Mouse (Mus musculus) gastrocnemius, adult 2 months (tissue): Measurements from ENCODE around the gene Cd300ld3. TPM values are rescaled to one million over a fixed set of nuclear protein-coding genes. Genes with fewer than 3 reads are reported as not detected.

Source experiments
- DNase-seq: peaks from one replicate; pipeline ENCODE4 v3.0.0; 2022
- H3K27ac ChIP-seq: fragments of 200-600 bp; 2 replicates; pipeline ENCODE4 v1.8.1; 2022; ENCODE audit warnings: mild to moderate bottlenecking
- H3K4me3 ChIP-seq: fragments of 200-600 bp; 2 replicates; pipeline ENCODE4 v1.8.1; 2022; ENCODE audit warnings: mild to moderate bottlenecking, moderate library complexity
- CTCF ChIP-seq: fragments of 200-600 bp; IDR thresholded peaks from 2 replicates; pipeline ENCODE4 v1.8.1; 2022; ENCODE audit warnings: antibody characterized with exemption, mild to moderate bottlenecking, moderate library complexity
- intact Hi-C: fragments of 180-260 bp; cut with DNase I; formaldehyde crosslinking; loops from one replicate; pipeline ENCODE4 v1.15.1; 2025
- total RNA-seq, 2 experiments: library from RNA; stranded (reverse); gene quantifications; 2 replicates each; pipeline ENCODE4 v1.2.3; 2021

Cd300ld3 gene
- total RNA-seq, 2 experiments from 2014 or later = 2.0 TPM; not detected in 1

DNA sequence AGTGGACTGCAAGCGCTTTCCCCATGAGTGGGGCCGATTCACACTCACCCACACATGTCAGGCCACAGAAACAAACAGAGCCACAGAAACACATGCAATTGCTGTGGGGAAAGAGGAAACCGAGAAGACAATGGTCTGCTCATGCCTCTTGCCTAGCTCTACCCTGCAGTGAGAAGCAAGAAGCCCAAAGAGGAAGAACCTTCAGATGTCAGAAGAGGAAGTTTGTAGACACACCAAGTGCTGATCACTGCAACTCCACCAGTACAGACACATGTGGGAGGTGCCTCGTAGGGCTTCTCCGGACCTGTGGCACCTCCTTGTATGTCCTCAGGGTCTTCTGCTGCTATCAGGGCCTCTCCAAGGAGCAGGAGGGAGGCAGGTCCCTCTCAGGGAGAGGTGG lies 44.1 kb downstream of the Cd300ld3 start:
- intact Hi-C loops = no loop called here
- Histone ChIP-seq H3K4me3 (no peak overlapping the region), H3K27ac (no peak overlapping the region)
- TF ChIP-seq CTCF = no peak
- DNase-seq = no peak

DNA sequence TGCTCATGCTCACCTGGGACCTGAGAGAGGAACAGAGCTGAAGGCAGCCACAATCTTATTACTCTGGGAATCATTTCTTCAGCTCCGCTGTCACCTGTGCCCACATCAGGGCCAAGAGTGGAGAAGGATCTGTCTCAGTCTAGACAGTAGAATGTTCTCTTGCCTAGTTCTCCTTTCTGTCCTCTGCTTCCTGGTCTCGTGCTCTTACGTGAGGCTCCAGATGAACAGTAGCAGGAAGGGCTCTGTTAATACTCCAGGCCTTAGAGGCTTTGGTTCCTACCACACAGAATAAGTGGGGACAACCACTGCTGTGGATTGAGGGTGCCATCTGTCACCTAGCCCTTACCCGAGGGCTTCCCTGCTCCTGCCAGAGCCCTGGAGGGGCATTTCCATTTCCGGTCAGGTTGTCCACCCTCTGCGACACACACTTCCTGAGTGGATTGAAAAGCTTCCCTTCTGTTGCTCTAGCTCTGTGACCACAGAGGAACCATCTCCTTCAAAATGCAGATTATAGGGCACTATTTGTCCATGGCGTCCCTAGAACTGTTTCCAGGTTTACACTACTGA lies 46.7 kb downstream of the Cd300ld3 start, which contains the start of gene Cd300c2:
TSS of gene Cd300c2 (minus strand) at position 407 of the 567 bp plus-strand sequence.
- no peak for TF ChIP-seq CTCF
- no peak within 1 kb of the TSS for H3K4me3 ChIP-seq
- DNase-seq = no peak
- no peak within 1 kb of the TSS for H3K27ac ChIP-seq
- intact Hi-C loops = no loop called here

Other genes starting within 250 kb of the Cd300ld3 start
- gene Gpr142, start 249.5 kb downstream of the Cd300ld3 start, total RNA-seq = not detected
- gene Gprc5c, start 197.3 kb downstream of the Cd300ld3 start, total RNA-seq = 10 to 100 TPM; 45.4 to 82.1 TPM
- gene Cd300a, start 158.4 kb downstream of the Cd300ld3 start, total RNA-seq = under 1 TPM; 0.50 to 0.66 TPM
- gene Cd300lb, start 114.0 kb downstream of the Cd300ld3 start, total RNA-seq = under 1 TPM; 0.15 to 0.42 TPM
- not detected for gene Cd300c, start 79.3 kb downstream of the Cd300ld3 start, total RNA-seq
- gene Cd300ld, start 58.5 kb downstream of the Cd300ld3 start, total RNA-seq = under 1 TPM; 0.13 to 0.22 TPM
- under 1 TPM; 0.28 TPM for gene Cd300c2, start 46.5 kb downstream of the Cd300ld3 start, total RNA-seq
- not detected for gene Cd300ld2, start 32.2 kb downstream of the Cd300ld3 start, total RNA-seq
- under 1 TPM; 0.73 to 0.92 TPM for gene Cd300ld4, start 21.4 kb downstream of the Cd300ld3 start, total RNA-seq
- gene Cd300ld5, start 10.6 kb downstream of the Cd300ld3 start, total RNA-seq = 1 to 10 TPM in 1 of 2 experiments, under 1 TPM in 1; 0.92 to 1.3 TPM
- not detected for gene Cd300e, start 13.8 kb upstream of the Cd300ld3 start, total RNA-seq
- gene Rab37, start 43.0 kb upstream of the Cd300ld3 start, total RNA-seq = under 1 TPM; 0.17 to 0.36 TPM
- gene Cd300lf, start 85.6 kb upstream of the Cd300ld3 start, total RNA-seq = under 1 TPM in 1 of 2 experiments, not detected in 1; 0.31 TPM
- gene Slc9a3r1, start 114.9 kb upstream of the Cd300ld3 start, total RNA-seq = 1 to 10 TPM; 1.8 to 2.6 TPM
- gene Tmem104, start 139.1 kb upstream of the Cd300ld3 start, total RNA-seq = 1 to 10 TPM; 7.3 to 7.4 TPM
- 10 to 100 TPM; 12.7 to 16.3 TPM for gene Nat9, start 139.4 kb upstream of the Cd300ld3 start, total RNA-seq
- gene Grin2c, start 218.8 kb upstream of the Cd300ld3 start, total RNA-seq = under 1 TPM in 1 of 2 experiments, not detected in 1; 0.06 TPM
- gene Fdxr, start 228.6 kb upstream of the Cd300ld3 start, total RNA-seq = 1 to 10 TPM; 2.9 to 4.4 TPM
- 1 to 10 TPM; 2.4 to 5.4 TPM for gene Fads6, start 249.3 kb upstream of the Cd300ld3 start, total RNA-seq